Mouse (Mus musculus) heart, adult 10 weeks (tissue): Measurements from ENCODE around the gene Tcp10c. TPM values are rescaled to one million over a fixed set of nuclear protein-coding genes. Genes with fewer than 3 reads are reported as not detected.

Experiments
- polyA plus RNA-seq: library from polyadenylated mRNA; stranded (reverse); fragments of 350-450 nt; fragmentation: Illumina TruSeq; extraction: RNeasy Lipid Tissue Mini Kit (QIAGEN cat#74804); gene quantifications from one replicate; pipeline ENCODE4 v1.2.3, GENCODE M21; 2014; ENCODE audit warnings: low read depth, low replicate concordance

Tcp10c gene
- not detected for polyA plus RNA-seq

DNA sequence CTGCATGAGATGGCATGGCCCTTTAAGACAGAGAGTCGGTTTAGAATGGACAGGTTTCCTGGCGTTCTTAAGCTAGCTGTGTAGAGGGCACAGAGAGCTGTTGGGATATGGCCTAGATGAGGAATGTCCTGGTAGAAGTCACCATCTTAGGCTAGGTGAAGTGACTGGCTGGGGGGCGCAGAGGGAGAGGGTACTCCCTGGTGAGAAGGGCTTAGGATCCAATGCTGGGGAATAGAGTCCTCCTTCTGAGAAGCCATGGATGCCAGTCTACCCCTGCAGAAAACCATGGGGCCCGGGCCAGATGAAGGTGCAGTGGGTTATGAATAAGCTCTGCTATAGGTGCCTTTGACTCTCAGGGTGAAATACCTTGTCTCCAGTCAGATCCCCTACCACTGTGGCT is at the start of gene Tcp10c:
Gene Tcp10c (plus strand): TSS at position 52 of the 400 bp plus-strand sequence.

Other genes with a start within 250 kb of the Tcp10c start
- gene Unc93a, start 222.8 kb upstream of the Tcp10c start, polyA plus RNA-seq = not detected
- not detected for gene Smok2a, start 133.4 kb upstream of the Tcp10c start, polyA plus RNA-seq
- gene Smok2b, start 124.3 kb upstream of the Tcp10c start, polyA plus RNA-seq = not detected